1 mouse cellular context compared by ENCODE assay signal in the genomic region with DNA sequence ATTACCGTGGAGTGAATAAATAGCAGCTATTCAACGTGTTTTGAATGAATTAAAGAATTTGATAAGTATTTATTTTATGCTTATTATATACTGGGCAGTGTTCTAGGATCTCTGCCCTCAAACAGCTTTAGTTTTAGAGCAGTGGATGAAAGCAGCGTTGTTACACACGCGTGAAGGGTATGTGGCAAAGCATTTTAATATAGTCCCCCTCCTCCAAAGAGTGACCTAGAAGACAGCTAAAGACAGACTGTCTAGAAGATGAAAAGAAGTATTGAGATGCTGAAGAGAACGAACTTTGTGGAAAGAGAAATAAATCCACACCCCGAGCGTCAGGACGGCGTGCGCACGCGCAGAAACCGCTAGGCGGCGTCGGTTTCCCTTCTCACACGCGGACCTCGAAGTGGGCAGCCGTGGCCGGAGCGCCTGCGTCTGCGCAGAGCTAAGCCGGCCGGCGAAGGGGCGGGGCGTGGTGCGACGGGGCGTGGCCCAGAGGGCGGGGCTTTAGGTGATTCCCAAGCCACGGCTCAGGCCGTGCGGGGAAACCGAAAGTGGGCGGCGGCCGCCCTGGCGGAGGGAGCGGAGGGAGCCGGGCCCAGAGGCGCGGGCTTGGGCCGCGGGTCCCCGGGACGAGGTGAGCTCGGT.
A peak's percentile ranks its signal among the peaks of the same experiment; 100 is the strongest.
TF ChIP-seq lines count a peak whose summit lies in the region.

No protein-coding gene starts in this region.

TF ChIP-seq in CH12.LX, 34 proteins besides CTCF, POLR2A, EP300 and RAD21 (continued from another document):
- no peak; the same call in 1 of the 2 replicates for TF ChIP-seq IRF4 (IDR thresholded peaks at IDR 0.05; ENCODE audit: low read depth, low read length)
- peak; percentile 83; the same call in 1 of the 2 replicates for TF ChIP-seq MYC (IDR thresholded peaks at IDR 0.05; ENCODE audit: low read depth, low read length)
- TF ChIP-seq E2F4 (IDR thresholded peaks at IDR 0.05; ENCODE audit: insufficient replicate concordance, low read depth, low read length) = no peak
- no peak for TF ChIP-seq MAFK (IDR thresholded peaks at IDR 0.05; ENCODE audit: insufficient replicate concordance, low read length)
- TF ChIP-seq USF2 (conservative IDR thresholded peaks at IDR 0.05; ENCODE audit: low read depth, low read length) = no peak
- no peak for TF ChIP-seq CHD2 (IDR thresholded peaks at IDR 0.05; ENCODE audit: low read length)
- no peak for TF ChIP-seq POLR2AphosphoS2 (IDR thresholded peaks at IDR 0.05; ENCODE audit: low read depth, low read length)
- TF ChIP-seq SMC3 (IDR thresholded peaks at IDR 0.05; ENCODE audit: low read depth, low read length) = peak; percentile 67
- TF ChIP-seq MAX (IDR thresholded peaks at IDR 0.05; ENCODE audit: low read length) = peak; percentile 86
- no peak for TF ChIP-seq ETS1 (conservative IDR thresholded peaks at IDR 0.05; ENCODE audit: low read depth, low read length)
- no peak for TF ChIP-seq JUND (conservative IDR thresholded peaks at IDR 0.05; ENCODE audit: low read depth, low read length)
- TF ChIP-seq UBTF (IDR thresholded peaks at IDR 0.05; ENCODE audit: low read depth, low read length) = no peak
- peak; percentile 97 for TF ChIP-seq NRF1 (IDR thresholded peaks at IDR 0.05; ENCODE audit: low read depth, low read length)
- TF ChIP-seq ZNF384 (IDR thresholded peaks at IDR 0.05; ENCODE audit: low read depth, low read length) = no peak
TF ChIP-seq in CH12.LX: peak in this region for 7.
